Mouse (Mus musculus) retina, adult 2 months (tissue): ENCODE measurements around the gene Ska2.

Source experiments
- DNase-seq: peaks from one replicate; pipeline ENCODE4 v3.0.0-alpha.2; 2012; ENCODE audit warnings: low read depth, low spot score

Gene Ska2

GRCm38 (mm10) chr11:87173625-87174024, 64.6 kb downstream of the Ska2 start:
- no peak for DNase-seq
